Mouse (Mus musculus) thymus, postnatal 14 days (tissue): Measurements from ENCODE around the gene Uevld.
"Not testable (repeated sequence)": the region's sequence is repeated elsewhere in the genome, so short reads cannot be mapped to it uniquely, and the experiment has no call there.

Experiments
- DNase-seq: peaks from one replicate; pipeline ENCODE4 v3.0.0; 2021

The Uevld gene

DNA sequence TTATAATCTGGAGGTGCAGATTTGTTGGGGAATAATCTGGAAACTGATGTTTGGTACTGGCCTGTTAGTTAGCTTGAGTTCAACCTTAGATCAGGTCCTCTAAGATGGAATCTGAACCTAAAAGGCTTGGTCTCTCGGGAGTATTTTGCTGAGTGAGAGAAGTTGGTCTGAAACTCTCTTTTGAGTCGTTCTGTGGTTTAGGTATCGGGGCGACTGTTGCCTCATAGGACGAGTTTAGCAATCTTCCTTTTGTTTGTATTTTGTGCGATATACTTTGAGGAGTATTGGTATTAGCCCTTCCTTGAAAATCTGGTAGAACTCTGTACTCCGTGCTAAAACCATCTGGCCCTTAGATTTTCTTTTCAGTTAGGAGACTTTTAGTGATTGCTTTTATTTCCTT, 5.7 kb upstream of the Uevld start:
- DNase-seq, result no peak

DNA sequence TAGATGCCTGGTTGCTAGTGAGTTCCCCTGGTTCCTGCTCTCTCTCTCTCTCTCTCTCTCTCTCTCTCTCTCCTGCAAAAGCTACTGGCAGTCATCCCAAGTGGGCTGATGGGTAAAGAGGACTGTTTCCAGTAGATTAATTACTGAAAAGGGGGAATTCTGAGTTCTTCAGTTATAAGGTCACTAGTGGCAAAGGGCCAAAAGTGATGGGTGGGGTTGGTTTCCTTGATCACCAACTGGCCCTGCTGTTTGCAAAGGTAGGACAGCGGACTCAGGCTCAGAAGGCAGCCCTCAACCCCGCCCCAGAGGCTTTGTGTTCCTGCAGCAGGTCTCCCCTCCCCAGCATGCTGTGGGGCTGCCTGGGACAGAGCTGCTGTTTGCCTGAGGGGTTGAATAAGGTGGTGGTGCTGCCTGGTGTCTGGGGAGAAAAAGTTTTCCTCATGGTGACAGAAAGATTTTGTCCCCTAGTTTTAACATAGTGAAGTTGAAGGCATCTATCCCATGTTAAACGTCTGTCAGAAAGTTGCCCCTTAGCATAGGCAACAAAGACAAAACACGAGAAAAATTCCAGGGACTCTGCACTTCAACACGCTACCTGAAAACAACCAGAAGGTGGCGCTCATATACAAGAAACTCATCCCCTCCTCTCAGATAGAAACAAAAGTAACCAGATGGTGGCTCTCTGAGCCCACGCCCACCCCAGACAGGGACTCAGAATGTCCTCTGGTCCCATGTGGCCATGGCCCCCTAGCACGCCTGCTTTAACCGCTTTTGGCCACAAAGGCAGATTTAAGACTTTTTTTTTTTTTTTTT, 4.7 kb upstream of the Uevld start:
- peak; percentile 75 for DNase-seq

DNA sequence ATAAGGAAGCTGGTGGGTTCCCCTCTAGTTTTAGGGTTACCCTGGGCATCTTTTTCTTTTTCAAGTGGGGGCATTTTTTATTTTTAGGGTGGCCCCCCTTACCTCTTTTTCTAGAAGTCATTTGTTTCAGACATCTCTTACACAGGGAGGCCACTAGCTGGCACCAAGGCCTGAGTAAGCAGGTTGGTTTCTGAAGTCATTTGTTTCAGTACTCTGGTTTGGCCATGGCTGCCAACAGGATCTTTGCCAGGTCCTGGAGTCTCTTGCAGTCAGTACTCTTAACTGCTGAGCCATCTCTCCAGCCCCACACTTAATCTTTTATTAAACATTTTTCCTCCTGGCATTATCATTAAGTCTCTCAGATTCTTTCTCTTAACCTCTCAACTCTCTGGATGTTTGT, 3.8 kb upstream of the Uevld start:
- no peak for DNase-seq

GRCm38 (mm10) chr7:46960991-46961390, 2.7 kb upstream of the Uevld start:
- DNase-seq, result no peak

- no peak for DNase-seq
These were observed 526 bp upstream of the Uevld start for GRCm38 (mm10) chr7:46958853-46959252.

DNA sequence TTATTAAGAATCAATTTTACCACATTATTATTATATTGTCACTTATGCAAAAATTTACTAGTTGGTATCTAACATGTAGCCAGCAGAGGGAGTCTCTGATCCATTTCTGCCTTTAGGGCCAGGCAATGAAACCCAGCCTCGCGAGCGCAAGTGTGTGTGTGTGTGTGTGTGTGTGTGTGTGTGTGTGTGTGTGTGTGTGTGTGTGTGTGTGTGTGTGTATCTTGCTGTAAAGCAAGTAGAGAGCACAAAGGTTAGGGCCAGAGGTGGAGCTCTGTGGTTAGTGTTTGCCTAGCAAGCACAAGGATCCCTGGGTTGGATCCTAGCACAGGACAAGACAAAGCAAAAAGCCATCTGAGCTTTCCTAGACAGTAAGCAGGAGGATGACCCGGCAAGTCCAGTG, 22.5 kb downstream of the Uevld start:
- DNase-seq, result no peak

DNA sequence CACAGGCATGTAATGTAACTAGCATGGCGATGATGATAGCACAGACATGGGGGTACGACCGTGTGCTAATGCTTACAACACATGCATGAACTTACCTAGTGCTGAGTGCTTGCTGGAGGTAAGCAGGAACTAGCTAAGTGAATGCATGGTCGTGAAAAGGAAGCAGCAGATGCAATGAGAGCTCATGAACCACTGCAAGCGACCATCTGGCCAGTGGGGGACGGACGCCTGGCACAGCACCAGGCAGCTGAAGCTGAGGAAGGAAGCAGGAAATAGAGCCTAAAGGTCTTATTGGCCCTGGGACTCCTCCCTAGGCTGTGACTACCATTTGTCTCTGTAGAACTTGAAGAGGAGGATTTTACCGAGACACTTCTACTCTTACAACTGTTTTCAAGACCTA, 23.5 kb downstream of the Uevld start:
- DNase-seq, result no peak

- DNase-seq, result no peak
These were observed 27.0 kb downstream of the Uevld start for GRCm38 (mm10) chr7:46931370-46931769.

DNA sequence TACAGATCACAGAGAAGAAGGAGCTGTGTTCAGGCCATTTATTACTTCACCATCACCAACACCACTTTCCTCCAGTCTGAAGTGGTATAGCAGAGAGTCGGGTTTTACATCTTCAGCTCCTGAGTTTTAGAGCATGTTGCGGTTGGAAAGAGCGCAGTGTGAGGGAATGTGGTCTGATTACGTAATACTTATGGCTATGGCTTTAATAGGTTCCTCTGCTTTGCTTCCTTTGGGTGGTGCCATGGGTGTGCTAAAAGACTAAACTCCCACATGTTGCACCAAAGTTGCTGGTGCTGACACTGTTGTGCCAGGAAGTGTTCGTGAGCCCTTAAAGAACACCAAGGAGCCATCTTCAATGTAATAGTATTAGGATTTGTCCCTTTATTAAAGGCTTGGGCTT, 30.0 kb downstream of the Uevld start:
- DNase-seq, result no peak

DNA sequence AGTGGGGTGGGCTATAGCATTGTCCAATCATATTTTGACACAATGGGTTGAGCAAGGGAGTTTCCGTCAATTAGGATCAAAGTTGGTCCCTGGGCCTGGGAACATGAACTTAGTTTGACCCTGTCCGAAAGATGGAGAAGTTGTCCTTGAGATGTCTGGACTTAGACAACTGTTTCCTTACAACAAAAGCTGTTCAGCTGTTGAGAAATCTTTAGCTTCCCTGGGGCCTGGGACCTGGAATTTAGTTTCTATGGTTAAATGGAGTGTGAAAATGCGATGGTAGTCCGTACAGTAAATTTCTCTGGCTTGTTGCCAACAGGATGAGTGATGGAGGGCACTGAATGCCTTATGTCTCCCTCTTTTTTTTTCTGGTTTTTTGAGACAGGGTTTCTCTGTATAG, 36.3 kb downstream of the Uevld start:
- no peak for DNase-seq

GRCm38 (mm10) chr7:46919551-46920176, 38.7 kb downstream of the Uevld start, which contains the start of gene Tsg101:
Gene Tsg101, minus strand, starts transcription at chr7:46919969.
- peak; percentile 93 for DNase-seq

GRCm38 (mm10) chr7:46918678-46919371, 39.5 kb downstream of the Uevld start:
- no peak for DNase-seq

GRCm38 (mm10) chr7:46916376-46916775, 42.0 kb downstream of the Uevld start:
- DNase-seq, result no peak

DNA sequence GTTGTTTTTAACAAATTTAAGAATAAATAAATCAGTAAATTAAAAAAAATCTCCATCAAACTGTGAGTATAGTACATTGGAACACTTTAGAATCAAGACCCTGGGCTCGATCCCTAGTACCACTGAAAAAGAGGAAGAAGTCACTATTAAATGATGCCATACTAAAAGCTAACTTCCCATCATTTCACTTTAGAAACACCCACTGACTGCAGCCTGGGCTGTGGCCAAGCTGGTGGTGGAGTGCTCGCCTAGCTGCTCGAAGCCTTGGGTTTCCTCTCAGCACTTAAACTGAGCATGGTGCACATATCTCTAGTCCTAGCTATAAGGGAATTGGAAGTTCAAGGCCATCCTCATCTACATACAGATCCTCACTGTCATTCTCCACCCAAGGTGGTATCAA, 47.1 kb downstream of the Uevld start:
- no peak for DNase-seq

DNA sequence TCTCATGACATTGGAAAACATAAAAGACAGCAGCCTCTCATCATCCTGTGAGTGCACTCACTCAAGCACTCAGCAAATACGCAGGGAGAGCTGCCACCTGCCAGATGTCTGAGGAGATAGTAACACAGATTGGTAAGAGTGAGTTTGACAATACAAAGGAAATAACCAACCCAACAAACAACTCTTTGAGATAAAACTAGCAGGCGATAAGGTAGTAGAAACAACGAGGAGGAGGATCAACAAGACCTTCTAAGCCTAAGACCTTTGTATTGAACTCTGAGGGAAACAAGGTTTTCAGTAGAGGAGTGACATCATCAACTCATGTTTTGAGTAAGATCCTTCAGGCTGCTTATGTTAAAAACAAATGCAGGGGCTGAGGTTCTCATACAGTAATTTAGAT, 59.0 kb downstream of the Uevld start:
- peak; percentile 33 for DNase-seq

GRCm38 (mm10) chr7:46895511-46895910, 62.8 kb downstream of the Uevld start:
- no peak for DNase-seq

GRCm38 (mm10) chr7:46883304-46883703, 75.0 kb downstream of the Uevld start:
- DNase-seq, result no peak

DNA sequence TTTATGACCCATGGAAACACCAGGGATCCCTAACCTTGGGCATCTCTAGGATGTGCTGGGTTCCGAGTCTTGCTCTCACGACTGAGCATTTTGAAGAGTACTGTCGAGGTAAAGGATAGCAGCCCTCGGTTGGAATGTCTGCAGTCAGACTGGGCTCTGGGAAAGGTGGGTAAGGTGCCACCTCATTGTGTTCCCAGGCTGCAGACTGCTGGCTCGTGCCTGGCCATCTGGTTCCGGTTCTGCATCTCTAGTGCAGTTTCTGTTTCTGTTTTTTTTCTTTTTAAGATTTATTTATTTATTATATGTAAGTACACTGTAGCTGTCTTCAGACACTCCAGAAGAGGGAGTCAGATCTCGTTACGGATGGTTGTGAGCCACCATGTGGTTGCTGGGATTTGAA, 76.4 kb downstream of the Uevld start:
- not testable (repeated sequence) for DNase-seq

- DNase-seq, result no peak
These were observed 77.3 kb downstream of the Uevld start for GRCm38 (mm10) chr7:46880992-46881391.

- DNase-seq, result no peak
These were observed 78.5 kb downstream of the Uevld start for GRCm38 (mm10) chr7:46879851-46880250.

DNA sequence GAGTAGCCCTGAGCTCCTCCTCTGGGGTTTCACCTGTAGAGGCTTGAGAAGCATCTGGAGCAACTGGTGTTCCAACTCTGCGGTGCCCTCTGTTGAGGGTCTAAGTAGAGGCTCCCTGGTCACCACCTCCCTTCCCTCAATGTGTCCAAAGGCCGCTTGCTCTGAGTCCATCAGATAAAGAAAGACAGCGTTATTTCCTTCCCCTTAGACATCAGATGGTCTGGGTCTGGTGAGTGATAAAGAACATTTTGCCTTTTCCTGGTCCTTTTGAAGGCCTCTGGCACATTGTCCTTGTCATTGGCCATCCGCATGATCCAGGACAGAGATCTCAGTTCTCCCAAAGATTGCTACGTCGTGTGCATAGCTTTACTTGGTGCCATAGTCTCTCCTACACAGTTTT, 81.1 kb downstream of the Uevld start:
- DNase-seq, result no peak

DNA sequence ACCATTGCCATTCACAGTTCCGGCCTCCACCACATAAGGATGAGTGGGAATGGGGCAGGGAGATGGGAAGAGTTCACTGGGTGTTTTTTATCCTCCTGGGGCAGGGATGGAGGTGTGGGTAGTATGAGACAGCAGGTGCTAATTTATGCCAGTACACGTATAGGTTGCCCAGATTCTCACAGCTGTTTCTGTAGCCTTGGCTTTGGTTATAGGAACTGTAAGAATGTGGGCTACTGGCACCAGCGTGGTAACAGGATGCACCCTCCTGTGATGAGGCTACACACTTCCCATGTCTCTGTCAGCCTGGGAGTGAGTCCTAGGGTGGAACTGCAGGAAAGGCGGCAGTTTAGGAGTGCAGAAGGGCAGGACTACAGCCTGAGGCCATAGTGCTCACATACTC, 81.5 kb downstream of the Uevld start:
- DNase-seq, result no peak
